Mouse (Mus musculus) retina, postnatal 1 day (tissue): ENCODE measurements at regions not wholly inside any gene's neighbourhood (a gene's known extent, or its start where the extent isn't known, plus 50 kb on each side); places are given as distances from the start of the nearest gene placed in this dataset.

Experiments
- DNase-seq: peaks from one replicate; pipeline ENCODE4 v3.0.0-alpha.2; 2012

GRCm38 (mm10) chr10:26434586-26434985 lies 58.8 kb upstream of the L3mbtl3 start:
- no peak for DNase-seq

DNA sequence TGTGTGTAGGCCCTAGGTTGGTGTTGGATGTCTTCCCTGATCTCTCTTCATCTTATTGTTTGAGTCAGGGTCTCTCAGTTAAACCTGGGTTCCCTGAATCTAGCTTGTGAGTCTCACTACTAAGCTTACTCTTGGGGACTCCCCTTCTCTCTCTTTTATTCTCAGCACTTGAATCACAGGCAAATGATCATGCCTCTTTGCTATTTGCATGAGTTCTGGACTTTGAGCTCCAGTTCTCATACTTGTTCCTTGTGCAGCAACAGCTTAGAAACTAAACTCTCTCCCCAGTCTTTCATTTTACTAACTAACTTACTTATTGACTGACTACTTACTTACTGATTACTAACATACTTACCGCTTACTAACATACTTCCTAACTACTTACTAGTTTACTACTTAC lies 64.9 kb upstream of the L3mbtl3 start:
- DNase-seq, result no peak

GRCm38 (mm10) chr10:26484311-26484710 lies 108.5 kb upstream of the L3mbtl3 start:
- DNase-seq, result no peak

DNA sequence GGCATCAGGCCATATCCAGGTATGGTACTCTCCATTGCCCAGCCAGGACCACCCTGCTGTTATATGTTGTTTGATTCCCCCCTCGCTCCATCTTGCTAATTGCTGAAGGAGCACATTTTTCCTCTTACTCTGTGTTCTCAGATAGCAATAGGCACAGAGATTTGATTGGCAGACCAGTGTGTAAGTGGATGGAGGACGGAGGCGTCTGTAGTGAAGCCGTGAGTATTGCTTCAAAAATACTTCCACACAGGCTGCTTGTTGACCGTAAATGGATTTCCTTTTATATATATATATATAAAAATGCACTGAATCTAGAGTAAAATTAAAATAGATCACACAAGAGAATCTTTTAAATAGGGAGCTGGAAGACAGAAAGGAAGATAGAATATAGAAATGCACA lies 115.6 kb upstream of the L3mbtl3 start:
- no peak for DNase-seq

GRCm38 (mm10) chr10:26492146-26492545 lies 116.4 kb upstream of the L3mbtl3 start:
- no peak for DNase-seq

DNA sequence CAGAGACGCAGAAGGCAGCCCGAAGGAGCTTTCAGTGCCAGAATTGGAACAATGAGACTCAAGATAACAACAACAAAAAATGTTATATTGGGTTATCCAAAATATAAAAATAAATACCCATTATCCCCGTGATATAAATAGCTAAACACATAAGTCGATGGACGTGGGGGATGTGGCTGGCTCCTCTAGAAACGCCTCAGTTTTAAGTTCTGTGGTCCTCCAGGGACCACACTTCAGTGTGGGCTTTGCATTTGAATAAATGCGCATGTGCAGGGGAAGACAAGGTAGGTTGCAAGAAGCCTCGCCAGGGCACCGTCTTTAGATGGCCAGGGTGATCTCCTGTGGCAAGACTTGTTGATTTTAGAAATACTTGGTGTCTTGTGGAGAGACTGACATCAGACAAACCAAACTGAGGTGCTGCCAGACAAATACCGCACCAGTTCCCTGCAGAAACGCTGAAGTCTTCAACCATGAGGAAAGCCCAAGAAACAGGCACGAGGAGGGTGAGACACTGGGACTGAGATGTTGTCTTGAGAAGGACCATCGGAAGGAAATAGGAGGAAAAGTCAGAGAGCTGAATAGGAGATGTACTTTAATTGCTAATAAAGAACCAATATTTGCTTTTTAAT lies 117.2 kb upstream of the L3mbtl3 start:
- DNase-seq, result no peak

GRCm38 (mm10) chr10:26493801-26494200 lies 118.0 kb upstream of the L3mbtl3 start:
- DNase-seq, result no peak

DNA sequence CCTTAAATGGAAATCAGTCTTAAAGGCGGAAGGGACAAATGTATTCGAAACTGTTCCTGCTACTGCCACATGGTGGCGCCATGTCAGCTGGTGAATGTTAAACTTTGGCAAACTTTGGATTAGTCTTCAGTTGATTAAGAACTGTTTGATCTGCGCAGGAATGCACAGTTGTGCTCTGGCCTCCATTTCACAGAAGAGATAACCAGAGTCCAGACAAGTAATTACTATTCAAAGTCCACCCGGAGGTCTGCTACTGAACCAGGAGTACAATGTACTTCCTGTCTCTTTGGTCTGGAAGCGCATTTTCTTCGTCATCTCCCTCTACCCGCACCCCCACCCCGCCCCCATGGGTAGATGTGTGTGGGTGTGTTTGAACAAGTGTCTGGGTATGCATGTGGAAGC lies 118.6 kb upstream of the L3mbtl3 start:
- peak; percentile 56 for DNase-seq

DNA sequence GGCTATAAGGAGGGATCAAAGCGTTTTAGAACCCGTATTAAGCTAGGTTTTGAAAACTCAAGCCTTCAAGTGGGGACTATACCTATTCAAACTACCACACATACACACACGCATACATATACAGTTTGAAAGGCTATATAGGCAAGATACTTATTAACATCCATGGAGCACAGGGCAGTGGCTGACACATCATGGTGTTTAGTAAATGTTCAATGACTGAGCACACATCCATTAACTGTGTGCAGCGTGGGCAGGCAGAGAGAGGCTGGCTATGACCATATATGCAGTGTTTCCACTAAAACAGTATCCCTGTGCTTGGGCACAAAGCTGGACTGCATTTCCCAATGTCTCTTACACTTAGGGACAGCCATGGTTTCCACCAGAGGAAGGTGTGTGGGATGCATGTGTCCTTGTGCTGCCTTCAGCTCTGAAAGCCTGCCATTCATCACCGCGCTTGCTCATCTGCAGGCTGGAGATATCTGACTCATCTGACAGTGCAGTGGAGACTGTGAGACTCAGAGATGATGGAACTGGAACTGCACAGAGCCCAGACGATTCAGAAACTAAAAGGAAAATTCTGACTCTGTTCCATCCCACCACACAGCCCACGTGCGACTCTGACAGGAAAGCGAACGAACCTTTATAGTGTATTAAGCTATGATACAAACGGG lies 124.6 kb upstream of the L3mbtl3 start:
- DNase-seq, result no peak

- DNase-seq, result no peak
Measured at GRCm38 (mm10) chr10:26520879-26521278, 145.1 kb upstream of the L3mbtl3 start.

DNA sequence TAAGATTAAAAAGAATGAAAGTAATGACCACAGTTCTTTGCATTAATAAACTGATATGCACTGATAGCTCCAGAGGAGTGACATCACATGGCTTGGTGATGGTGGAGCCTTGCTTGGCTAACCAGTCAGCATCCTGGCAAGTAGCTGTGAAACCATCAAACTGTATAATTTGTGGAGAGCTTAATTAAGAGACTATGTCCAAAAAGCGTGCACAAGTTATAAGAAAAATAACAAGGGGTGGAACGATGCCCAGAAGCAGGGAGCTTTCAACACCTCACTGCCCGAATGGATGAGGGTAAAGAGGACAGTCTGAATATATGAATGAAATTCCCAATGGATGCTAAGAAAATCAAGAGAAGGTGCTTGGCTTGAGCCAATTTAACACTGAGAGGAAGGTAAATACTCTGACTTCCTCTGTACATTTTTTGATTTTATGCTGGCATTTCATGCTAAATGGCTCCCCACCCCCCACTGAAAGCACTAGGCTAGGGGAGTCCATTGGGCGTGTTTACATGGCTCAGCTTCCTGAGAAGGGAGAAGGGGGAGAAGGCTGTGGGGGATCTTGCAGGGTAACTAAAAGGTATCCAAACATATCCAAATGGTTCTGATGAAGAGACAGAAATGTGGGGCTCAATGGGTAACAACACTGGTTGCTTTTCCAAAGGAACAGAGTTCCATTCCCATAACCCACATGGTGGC lies 150.2 kb upstream of the L3mbtl3 start:
- DNase-seq, result no peak

- peak; percentile 20 for DNase-seq
Measured at GRCm38 (mm10) chr10:26540189-26540588, 164.4 kb upstream of the L3mbtl3 start.

DNA sequence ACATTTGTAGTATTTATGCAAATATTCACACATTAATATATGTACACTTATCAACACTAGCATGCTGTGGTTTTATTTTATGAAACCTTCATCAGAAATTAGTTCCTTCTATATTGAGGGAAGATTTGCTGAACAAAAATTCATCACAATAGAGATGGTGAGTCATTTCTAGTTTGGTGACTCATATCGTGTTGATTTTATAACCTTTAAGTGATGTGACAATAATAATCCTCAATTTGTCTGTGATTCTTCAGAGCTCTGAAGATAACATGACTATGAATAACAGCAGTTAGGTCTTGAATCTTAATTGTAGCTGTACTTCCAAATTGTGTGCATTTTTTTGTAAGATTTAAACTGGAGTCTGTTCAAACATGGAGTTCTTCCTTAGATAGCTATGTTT lies 168.3 kb upstream of the L3mbtl3 start:
- no peak for DNase-seq

GRCm38 (mm10) chr10:26544796-26545195 lies 169.0 kb upstream of the L3mbtl3 start:
- DNase-seq, result no peak

DNA sequence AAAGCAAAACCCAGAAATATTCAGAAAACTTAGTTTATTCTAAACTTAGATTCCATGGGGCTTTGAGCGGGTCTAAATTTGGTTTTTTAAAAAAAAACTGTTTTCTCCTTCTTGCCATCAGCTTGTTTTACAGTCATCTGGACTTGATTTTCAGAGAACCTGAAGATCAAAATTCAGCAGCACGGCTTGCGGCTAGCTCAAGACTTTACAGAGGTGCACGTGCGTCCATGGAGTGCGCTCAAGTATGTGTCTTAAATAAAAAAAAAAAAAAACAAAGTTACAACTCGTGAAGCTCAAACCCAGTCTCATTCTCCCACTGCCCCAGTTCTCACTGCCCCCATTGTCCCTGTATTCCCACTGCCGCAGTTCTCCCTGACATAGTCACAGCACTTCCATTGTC lies 180.5 kb upstream of the L3mbtl3 start:
- peak; percentile 4 for DNase-seq

DNA sequence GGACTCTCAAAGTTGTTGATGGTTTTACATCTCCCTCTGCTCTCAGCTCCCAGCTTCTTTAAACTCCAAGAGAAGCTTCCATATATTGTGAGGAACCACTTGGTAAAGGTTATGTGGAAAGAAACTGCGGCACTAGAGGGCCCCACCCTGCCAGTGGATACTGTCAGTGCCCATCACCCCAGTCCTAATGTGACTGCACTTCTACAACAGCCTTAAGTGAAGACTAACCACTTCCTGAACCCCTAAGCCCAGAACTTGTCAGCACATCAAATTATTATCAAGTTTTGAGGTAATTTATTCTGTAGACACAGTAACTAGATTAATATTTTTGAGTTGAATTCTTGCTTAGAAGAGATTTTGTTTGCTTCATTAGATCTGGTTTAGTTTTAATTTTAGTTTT lies 182.3 kb upstream of the L3mbtl3 start:
- DNase-seq, result no peak

- no peak for DNase-seq
Measured at GRCm38 (mm10) chr10:26559323-26559722, 183.6 kb upstream of the L3mbtl3 start.

DNA sequence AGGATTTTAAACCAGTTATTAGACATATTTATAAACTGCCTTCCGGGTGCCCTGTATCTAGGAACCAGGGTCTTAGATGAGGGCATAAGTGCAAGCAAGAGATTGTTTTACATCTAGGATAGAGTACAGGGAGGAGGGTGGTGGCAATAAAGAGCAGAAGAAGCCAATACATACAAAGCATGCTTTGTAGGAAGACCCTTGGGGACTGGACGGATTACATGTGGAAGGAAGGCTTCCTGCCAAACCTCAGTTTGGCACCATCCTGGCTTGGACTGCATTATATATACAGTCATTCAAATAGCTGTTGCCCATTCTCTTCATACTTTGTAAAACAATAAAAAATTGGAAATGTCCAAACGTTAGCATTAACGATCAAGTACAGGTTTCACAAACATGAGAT lies 184.7 kb upstream of the L3mbtl3 start:
- no peak for DNase-seq

DNA sequence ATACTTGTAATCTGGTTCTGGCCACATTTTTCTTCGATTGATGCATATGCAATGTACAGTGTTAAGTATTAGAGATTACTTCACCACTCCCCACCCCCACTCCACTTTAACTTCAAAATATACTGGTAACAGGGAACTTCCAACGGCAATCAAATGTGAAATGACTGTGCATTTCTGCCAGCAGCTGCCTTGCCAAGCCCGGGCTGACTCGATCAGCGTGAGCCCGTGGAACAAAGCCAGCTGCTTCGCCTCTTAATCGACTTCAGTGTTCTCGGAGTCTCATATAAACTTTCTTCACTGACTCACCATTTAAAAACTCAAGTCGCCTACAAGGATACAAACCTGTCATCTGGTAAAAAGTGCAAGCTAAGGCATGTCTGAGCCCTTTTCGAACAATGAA lies 188.7 kb upstream of the L3mbtl3 start:
- DNase-seq, result peak; percentile 12

DNA sequence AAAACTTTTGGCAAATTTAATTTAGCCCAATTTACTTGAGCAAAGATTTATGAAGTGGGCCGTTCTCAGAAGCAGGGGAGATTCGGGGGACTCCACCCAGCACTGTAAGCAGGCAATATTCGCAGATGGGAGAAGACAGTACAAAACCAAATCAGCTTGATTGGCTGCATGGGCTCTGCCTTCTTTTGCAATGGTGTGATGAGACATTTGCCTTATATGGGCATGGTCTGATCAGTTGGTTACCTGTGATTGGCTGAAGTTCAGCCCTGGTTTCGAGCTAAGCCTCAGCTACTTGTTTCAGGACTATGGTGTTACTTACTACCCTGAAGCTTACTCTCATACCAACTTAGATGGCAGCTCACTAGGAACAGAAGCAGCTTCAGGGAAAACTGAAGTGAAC lies 185.6 kb upstream of the Arhgap18 start:
- DNase-seq, result peak; percentile 6

DNA sequence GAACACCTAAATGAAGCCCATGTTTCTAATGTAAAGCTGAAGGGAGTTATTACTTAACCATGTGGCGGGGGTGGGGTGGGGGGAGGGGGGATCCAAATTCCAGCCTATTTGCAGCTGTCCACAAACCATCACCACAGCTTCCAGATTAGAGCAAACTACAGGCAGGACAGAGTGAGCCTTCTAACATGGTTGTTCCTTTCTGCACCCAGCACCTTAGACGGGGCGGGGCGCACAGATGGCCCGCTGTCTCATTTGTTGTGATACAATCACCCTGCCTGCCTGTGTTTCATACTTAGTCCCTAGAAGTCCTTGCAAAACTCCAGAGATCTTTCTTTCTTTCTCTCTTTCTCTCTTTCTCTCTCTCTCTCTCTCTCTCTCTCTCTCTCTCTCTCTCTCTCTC lies 182.8 kb upstream of the Arhgap18 start:
- no peak for DNase-seq

GRCm38 (mm10) chr10:26571377-26571776 lies 181.8 kb upstream of the Arhgap18 start:
- no peak for DNase-seq

- DNase-seq, result no peak
Measured at GRCm38 (mm10) chr10:26576153-26576552, 177.1 kb upstream of the Arhgap18 start.

DNA sequence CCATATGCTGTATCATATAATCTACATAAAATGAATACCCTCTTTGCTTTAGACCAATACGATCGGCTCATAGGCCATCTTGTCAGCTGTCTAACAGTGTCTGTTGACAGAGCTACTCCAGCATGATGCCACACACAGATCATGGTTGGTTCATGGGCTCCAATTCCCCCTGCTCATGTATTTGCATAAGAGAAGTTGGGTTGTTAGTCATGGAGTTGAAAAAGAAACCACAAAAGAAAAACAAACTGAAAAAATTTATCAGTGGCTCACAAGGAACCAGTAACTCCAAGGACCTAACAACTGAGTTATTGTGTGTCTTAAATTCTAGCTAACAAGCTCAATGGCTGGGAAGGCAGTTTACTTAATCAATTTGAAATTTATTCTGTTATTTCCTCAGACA lies 176.1 kb upstream of the Arhgap18 start:
- DNase-seq, result no peak
